Mouse (Mus musculus) bone marrow macrophage, adult 2 months (primary cell): ENCODE data around the gene Mapk7. TPM values are rescaled to one million over a fixed set of nuclear protein-coding genes. Genes with fewer than 3 reads are reported as not detected.
A peak's percentile ranks its signal among the peaks of the same experiment; 100 is the strongest.

Experiments
- H3K27ac ChIP-seq: 2 replicates; pipeline ENCODE4 v1.5.1; 2012; ENCODE audit warnings: low read depth, low read length; ENCODE audit not compliant: insufficient read depth
- H3K4me1 ChIP-seq: 2 replicates; pipeline ENCODE4 v1.6.1; 2012; ENCODE audit warnings: low read length; ENCODE audit not compliant: control insufficient read depth, insufficient read depth
- H3K4me3 ChIP-seq: 2 replicates; pipeline ENCODE4 v1.5.1; 2012; ENCODE audit warnings: mild to moderate bottlenecking, low read length, moderate library complexity; ENCODE audit not compliant: insufficient read depth
- CTCF ChIP-seq: IDR thresholded peaks from 2 replicates; pipeline ENCODE4 v1.5.1; 2012; ENCODE audit warnings: low read depth, mild to moderate bottlenecking, low read length, moderate library complexity
- POLR2A ChIP-seq: IDR thresholded peaks from 2 replicates; pipeline ENCODE4 v1.6.1; 2012; ENCODE audit warnings: mild to moderate bottlenecking, low read depth, low read length, borderline replicate concordance
- polyA plus RNA-seq: library from polyadenylated mRNA; stranded (reverse); fragments of >200 nt; gene quantifications from 2 replicates; pipeline ENCODE4 v1.2.4, GENCODE M21; 2012; ENCODE audit not compliant: missing spikeins, insufficient read depth, insufficient read length

Gene Mapk7
- 25.9 and 27.2 TPM in 2 replicates for polyA plus RNA-seq

- peaks cover 30% of the 10 kb centered on the region for H3K4me1 ChIP-seq
- H3K4me3 ChIP-seq: peak within 1 kb of the TSS; percentile 98
- TF ChIP-seq CTCF: no peak
- peak within 1 kb of the TSS; percentile 75 for H3K27ac ChIP-seq
Observed at GRCm38 (mm10) chr11:61494129-61494997, at the start of gene Mapk7. Mapk7 (minus strand) TSS chr11:61494406.

DNA sequence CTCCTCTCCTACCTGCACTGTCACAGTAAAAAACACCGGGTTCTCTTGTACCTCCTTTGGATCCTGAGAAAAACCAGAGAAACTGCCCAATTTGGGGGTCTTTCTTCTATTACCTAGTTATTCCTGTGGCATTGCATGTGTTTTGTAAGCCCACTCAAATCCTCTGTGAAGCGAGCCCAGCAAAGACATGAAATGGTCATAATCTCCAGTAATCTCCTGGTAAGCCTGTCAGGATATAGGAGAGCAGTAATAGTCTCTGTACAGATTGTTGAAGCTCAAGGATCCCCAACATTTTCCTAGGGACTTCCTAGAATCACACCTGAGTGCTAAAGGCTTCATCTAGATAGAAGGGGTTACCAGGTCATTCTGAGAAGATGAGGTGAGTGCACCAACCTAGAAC is 46.9 kb upstream of the Mapk7 start:
- TF ChIP-seq CTCF (no peak), POLR2A (no peak)
- no peak overlapping the region for H3K4me3 ChIP-seq
- H3K4me1 ChIP-seq: no peaks in the 10 kb centered on the region; the same call in 1 of the 2 replicates
- no peak overlapping the region for H3K27ac ChIP-seq

- no peak overlapping the region for H3K27ac ChIP-seq
Observed at GRCm38 (mm10) chr11:61540642-61541041, 46.4 kb upstream of the Mapk7 start.

GRCm38 (mm10) chr11:61537362-61537761 is 43.2 kb upstream of the Mapk7 start:
- H3K4me3 ChIP-seq: no peak overlapping the region
- no peak for TF ChIP-seq CTCF
- no peak for TF ChIP-seq POLR2A
- peaks cover 25% of the 10 kb centered on the region for H3K4me1 ChIP-seq
- no peak overlapping the region for H3K27ac ChIP-seq

More at GRCm38 (mm10) chr11:61540642-61541041, 46.4 kb upstream of the Mapk7 start:
- no peak for TF ChIP-seq CTCF
- TF ChIP-seq POLR2A: no peak
- Histone ChIP-seq H3K4me1 (peaks cover 3% of the 10 kb centered on the region; the same call in 1 of the 2 replicates), H3K4me3 (no peak overlapping the region)

DNA sequence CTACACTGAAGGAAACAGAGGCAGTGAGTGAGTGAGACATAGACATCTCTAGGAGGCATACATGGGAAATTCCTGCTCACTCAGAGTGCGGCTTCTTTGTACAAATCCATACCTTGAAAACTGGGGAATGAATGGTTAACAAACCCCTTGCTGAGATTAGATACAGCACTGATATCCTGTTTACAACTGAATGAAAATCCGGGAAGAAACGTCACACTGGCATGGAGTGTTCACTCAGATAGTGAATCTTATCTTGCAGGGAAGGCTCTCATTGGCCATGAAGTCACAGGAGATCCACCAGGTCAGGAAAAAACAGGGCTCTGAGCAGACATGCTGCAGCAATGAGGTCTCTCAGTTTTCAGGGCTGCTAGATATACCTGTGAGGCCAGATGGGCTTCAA is 42.7 kb upstream of the Mapk7 start:
- Histone ChIP-seq H3K4me3 (no peak overlapping the region), H3K27ac (no peak overlapping the region), H3K4me1 (peaks cover 27% of the 10 kb centered on the region)
- TF ChIP-seq CTCF: no peak
- no peak for TF ChIP-seq POLR2A

GRCm38 (mm10) chr11:61535530-61535929 is 41.3 kb upstream of the Mapk7 start:
- TF ChIP-seq POLR2A (no peak), CTCF (no peak)
- Histone ChIP-seq H3K27ac (no peak overlapping the region), H3K4me3 (no peak overlapping the region), H3K4me1 (peaks cover 31% of the 10 kb centered on the region)

DNA sequence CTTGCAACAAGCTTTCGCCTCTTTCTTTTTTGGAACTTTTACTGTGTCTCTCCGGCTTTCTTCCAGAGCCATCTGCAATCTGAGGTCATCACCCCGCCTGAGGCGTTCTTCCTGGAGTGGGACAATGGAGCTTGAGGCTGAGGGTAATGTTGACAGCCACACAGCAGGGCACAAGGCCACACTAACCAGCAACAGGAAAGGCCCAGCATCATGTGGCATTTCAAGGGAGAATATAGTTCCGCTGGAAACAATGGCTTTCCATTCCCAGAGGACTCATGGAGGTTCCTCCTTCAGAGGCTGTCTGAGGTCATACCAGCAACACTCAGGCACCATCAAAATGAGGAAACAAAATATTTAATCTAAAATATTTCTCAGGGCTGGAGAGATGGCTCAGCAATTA is 39.4 kb upstream of the Mapk7 start:
- H3K27ac ChIP-seq: peak overlapping the region; percentile 67
- TF ChIP-seq POLR2A (no peak), CTCF (no peak)
- H3K4me1 ChIP-seq: peaks cover 43% of the 10 kb centered on the region
- H3K4me3 ChIP-seq: no peak overlapping the region

GRCm38 (mm10) chr11:61532820-61533219 is 38.6 kb upstream of the Mapk7 start:
- Histone ChIP-seq H3K27ac (no peak overlapping the region), H3K4me1 (peaks cover 43% of the 10 kb centered on the region), H3K4me3 (no peak overlapping the region)
- TF ChIP-seq CTCF (no peak), POLR2A (no peak)

- H3K4me3 ChIP-seq: no peak overlapping the region
- no peak for TF ChIP-seq POLR2A
- peaks cover 35% of the 10 kb centered on the region for H3K4me1 ChIP-seq
- H3K27ac ChIP-seq: no peak overlapping the region
Observed at GRCm38 (mm10) chr11:61529268-61529713, 35.1 kb upstream of the Mapk7 start.

DNA sequence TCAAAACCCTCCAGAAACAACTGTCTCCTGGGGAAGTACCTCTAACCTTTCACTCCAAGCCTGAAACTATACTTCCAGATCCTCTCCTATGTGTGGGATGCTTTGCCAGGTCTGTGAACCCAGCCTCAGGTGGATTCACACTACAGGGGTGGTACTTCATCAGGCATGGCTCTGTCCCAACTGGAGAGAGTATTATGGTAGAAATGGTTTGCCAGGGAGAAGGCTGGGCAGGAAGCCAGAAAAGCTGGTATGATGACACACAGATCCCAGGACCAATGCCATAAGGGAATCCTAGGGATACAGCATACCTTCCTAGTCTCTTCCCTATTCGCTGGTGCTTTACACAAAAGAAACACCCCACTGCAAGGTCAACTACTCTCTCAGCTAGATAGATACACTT is 32.7 kb upstream of the Mapk7 start:
- no peak overlapping the region for H3K27ac ChIP-seq
- TF ChIP-seq CTCF (no peak), POLR2A (no peak)
- H3K4me1 ChIP-seq: peaks cover 16% of the 10 kb centered on the region
- no peak overlapping the region for H3K4me3 ChIP-seq
